Mouse (Mus musculus) myocyte (in vitro differentiated cells): ENCODE data around the gene Stxbp4.

Source experiments
- CEBPB ChIP-seq: IDR thresholded peaks from 2 replicates; pipeline ENCODE4 v1.6.1; 2011; ENCODE audit warnings: mild to moderate bottlenecking, moderate library complexity; ENCODE audit not compliant: poor library complexity, insufficient read depth, severe bottlenecking
- E2F4 ChIP-seq: IDR thresholded peaks from one replicate; pipeline ENCODE4 v1.6.1; 2011; ENCODE audit warnings: mild to moderate bottlenecking, control low read depth, moderate library complexity; ENCODE audit not compliant: insufficient read depth
- MAX ChIP-seq: IDR thresholded peaks from one replicate; pipeline ENCODE4 v1.6.1; 2011; ENCODE audit warnings: low read depth, mild to moderate bottlenecking, control low read depth
- MYOD1 ChIP-seq, 3 experiments: IDR thresholded peaks; one replicate each; pipeline ENCODE4 v1.6.1; 2011; ENCODE audit warnings: control low read depth in 2 of 3, low read depth in 2 of 3, mild to moderate bottlenecking in 2 of 3, moderate library complexity in 1 of 3; ENCODE audit not compliant: insufficient read length in 2 of 3, control insufficient read depth in 1 of 3
- MYOG ChIP-seq, 3 experiments: IDR thresholded peaks; one replicate each; pipeline ENCODE4 v1.6.1; 2011; ENCODE audit warnings: control low read depth in 2 of 3, low read depth in 2 of 3, mild to moderate bottlenecking in 2 of 3; ENCODE audit not compliant: insufficient read length in 2 of 3, control insufficient read depth in 1 of 3, insufficient read depth in 1 of 3
- POLR2A ChIP-seq: IDR thresholded peaks from one replicate; pipeline ENCODE4 v1.6.1; 2011; ENCODE audit warnings: low read depth, mild to moderate bottlenecking, control low read depth, moderate library complexity; ENCODE audit not compliant: insufficient read length
- POLR2AphosphoS2 ChIP-seq: IDR thresholded peaks from one replicate; pipeline ENCODE4 v1.6.1; 2011; ENCODE audit warnings: low read depth, control low read depth; ENCODE audit not compliant: insufficient read length
- REST ChIP-seq: IDR thresholded peaks from one replicate; pipeline ENCODE4 v1.6.1; 2011; ENCODE audit warnings: mild to moderate bottlenecking, control low read depth, moderate library complexity; ENCODE audit not compliant: insufficient read depth, insufficient read length
- TCF12 ChIP-seq: IDR thresholded peaks from one replicate; pipeline ENCODE4 v1.6.1; 2011; ENCODE audit warnings: mild to moderate bottlenecking, control low read depth; ENCODE audit not compliant: poor library complexity, insufficient read depth, severe bottlenecking
- USF1 ChIP-seq: IDR thresholded peaks from one replicate; pipeline ENCODE4 v1.6.1; 2011; ENCODE audit warnings: low read depth, mild to moderate bottlenecking, control low read depth, moderate library complexity

- TF ChIP-seq POLR2A (no peak), CEBPB (no peak), MYOD1 (IDR thresholded peaks at IDR 0.05; ENCODE audit: control insufficient read depth in 1 of 3, insufficient read length in 2 of 3, low read depth in 2 of 3) (no peak), TCF12 (no peak), USF1 (no peak), MYOG (IDR thresholded peaks at IDR 0.05; ENCODE audit: control insufficient read depth in 1 of 3, insufficient read depth in 1 of 3, insufficient read length in 2 of 3, low read depth in 2 of 3) (no peak), MAX (no peak), E2F4 (no peak), POLR2AphosphoS2 (no peak), REST (no peak)
Observed at GRCm38 (mm10) chr11:90440851-90441250, 197.0 kb downstream of the Stxbp4 start.
